ENCODE assay signal across 31 mouse cellular contexts in the genomic region with DNA sequence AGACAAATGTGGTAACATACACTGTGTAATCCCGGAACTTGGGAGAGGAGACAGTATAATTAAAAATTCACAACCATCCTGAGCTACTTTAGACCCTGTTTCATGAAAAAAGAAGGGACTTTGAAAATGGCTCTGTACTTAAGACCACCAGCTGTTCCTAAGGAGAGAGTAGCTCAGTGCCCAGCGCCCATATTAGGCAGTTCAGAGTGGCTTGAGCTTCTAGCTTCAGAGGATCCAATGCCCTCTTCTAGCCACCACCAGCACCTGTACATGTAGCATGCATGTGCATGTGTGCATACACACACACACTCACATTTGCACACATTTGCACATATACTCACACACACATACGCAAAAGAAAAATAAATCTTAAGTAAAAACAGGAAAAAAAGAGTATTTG. TPM values are rescaled to one million over a fixed set of nuclear protein-coding genes. Genes with fewer than 3 reads are reported as not detected.
"Had no signal": no experiment of that assay in that cellular context is flagged by ENCODE, and none has a peak within 500 bp of the region (broad histone marks: within the 10 kb centered on the region; RNA-seq: fewer than 3 reads in every experiment).

No protein-coding gene starts in this region.

- H3K36me3 ChIP-seq: embryonic facial prominence, embryonic 10.5 days; embryonic facial prominence, embryonic 12.5 days; embryonic facial prominence, embryonic 13.5 days; embryonic facial prominence, embryonic 15.5 days; forebrain, embryonic 12.5 days; forebrain, embryonic 15.5 days had no signal

- H3K9ac ChIP-seq: embryonic facial prominence, embryonic 12.5 days; embryonic facial prominence, embryonic 13.5 days; embryonic facial prominence, embryonic 15.5 days; forebrain, embryonic 12.5 days; forebrain, embryonic 13.5 days; forebrain, embryonic 15.5 days; forebrain, postnatal 0 days had no signal

- H3K4me2 ChIP-seq: embryonic facial prominence, embryonic 12.5 days; embryonic facial prominence, embryonic 13.5 days; embryonic facial prominence, embryonic 15.5 days; forebrain, embryonic 12.5 days; forebrain, embryonic 13.5 days; forebrain, embryonic 15.5 days had no signal

- H3K9me3 ChIP-seq: embryonic facial prominence, embryonic 10.5 days; embryonic facial prominence, embryonic 12.5 days; embryonic facial prominence, embryonic 13.5 days; embryonic facial prominence, embryonic 15.5 days; forebrain, embryonic 12.5 days; forebrain, embryonic 13.5 days; forebrain, embryonic 15.5 days had no signal

- H3K4me1 ChIP-seq: embryonic facial prominence, embryonic 10.5 days; embryonic facial prominence, embryonic 12.5 days; embryonic facial prominence, embryonic 13.5 days; embryonic facial prominence, embryonic 15.5 days; forebrain, embryonic 12.5 days; forebrain, embryonic 13.5 days; forebrain, embryonic 15.5 days had no signal

- ATAC-seq: forebrain, embryonic 13.5 days; forebrain, embryonic 14.5 days; forebrain, embryonic 15.5 days; forebrain, embryonic 16.5 days; forebrain, postnatal 0 days had no signal

- DNase-seq: cerebellum, adult 2 months; cerebellum, adult 8-10 months; cerebellum, adult 9-10 months; cerebellum, adult 9-11 months; cerebellum, postnatal 10 days; cerebellum, postnatal 14 days; cerebellum, postnatal 25 days; cerebellum, postnatal 36 days; embryo, embryonic 11 days; forebrain, postnatal 0 days; gastrocnemius, adult 2 months; gastrocnemius, postnatal 10 days; gastrocnemius, postnatal 14 days; gastrocnemius, postnatal 25 days; gastrocnemius, postnatal 36 days; heart, adult 11 months; heart, adult 18-20 months; heart, adult 2 months had no signal

- H3K4me3 ChIP-seq: embryonic facial prominence, embryonic 10.5 days; embryonic facial prominence, embryonic 12.5 days; embryonic facial prominence, embryonic 13.5 days; embryonic facial prominence, embryonic 15.5 days; erythroblast, embryonic 14.5 days; forebrain, embryonic 12.5 days; forebrain, embryonic 13.5 days; forebrain, embryonic 15.5 days; gastrocnemius, adult 2 months; heart, adult 2 months had no signal

- H3K27me3 ChIP-seq: embryonic facial prominence, embryonic 12.5 days; embryonic facial prominence, embryonic 13.5 days; embryonic facial prominence, embryonic 15.5 days; forebrain, embryonic 12.5 days; forebrain, embryonic 13.5 days; forebrain, embryonic 15.5 days had no signal

- H3K27ac ChIP-seq: embryonic facial prominence, embryonic 10.5 days; embryonic facial prominence, embryonic 12.5 days; embryonic facial prominence, embryonic 13.5 days; embryonic facial prominence, embryonic 15.5 days; forebrain, embryonic 12.5 days; forebrain, embryonic 13.5 days; forebrain, embryonic 15.5 days; gastrocnemius, adult 2 months; heart, adult 2 months had no signal

RNA-seq across cellular contexts. Expression of a gene that starts 34.9 kb away (rescaled TPM):
- polyA plus RNA-seq: cerebellum, adult 2 months; cortical plate, adult 2 months; embryonic facial prominence, embryonic 11.5 days; erythroblast, embryonic 14.5 days; forebrain, embryonic 12.5 days; forebrain, embryonic 13.5 days; forebrain, embryonic 14.5 days; forebrain, embryonic 15.5 days; forebrain, embryonic 16.5 days; forebrain, postnatal 0 days; frontal cortex, adult 2 months; heart, adult 2 months had no signal
